Mouse (Mus musculus): ENCODE results near the gene Nrxn2.

The Nrxn2 gene

DNA sequence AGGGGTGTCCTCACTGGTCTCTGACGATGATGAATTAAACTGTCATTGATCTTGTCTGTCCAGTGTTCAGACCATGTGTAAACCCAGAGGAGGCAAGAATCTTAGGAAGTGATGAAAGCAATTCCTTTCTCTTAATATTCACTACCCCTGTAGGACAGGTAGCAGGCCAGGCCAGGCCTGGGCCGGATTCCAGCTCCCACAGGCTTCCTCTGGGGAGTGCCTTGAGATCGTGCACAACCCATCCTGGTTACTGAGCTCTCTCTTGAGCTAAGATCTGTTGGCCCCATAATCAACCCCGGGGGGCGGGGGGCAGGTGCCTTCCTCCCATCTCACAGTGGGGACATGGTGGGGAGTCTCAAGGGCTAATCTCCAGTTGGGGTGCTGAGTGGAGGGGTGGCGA lies 146.6 kb downstream of the Nrxn2 start:
- in situ Hi-C loops (cut with MboI; ENCODE audit: low sequenced_read_pairs): no loop called here

DNA sequence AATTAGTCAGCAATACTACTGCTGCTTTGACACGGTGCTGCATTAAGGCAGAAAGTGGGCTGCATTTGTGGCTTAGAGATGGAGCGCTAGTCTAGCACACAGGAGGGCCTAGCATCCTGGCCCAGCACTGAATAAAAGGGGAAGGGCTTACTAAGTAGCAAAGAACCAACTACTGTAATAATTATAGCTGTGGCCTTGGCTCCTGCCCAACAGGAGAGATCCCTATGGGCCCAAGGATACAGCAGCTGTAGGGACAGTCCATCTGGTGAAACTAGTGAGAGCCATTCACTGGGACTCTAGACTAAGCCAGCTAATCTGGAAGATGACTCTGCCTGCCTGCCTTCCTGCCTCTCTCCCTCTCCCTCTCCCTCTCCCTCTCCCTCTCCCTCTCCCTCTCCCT lies 147.9 kb downstream of the Nrxn2 start:
- in situ Hi-C loops (cut with MboI; ENCODE audit: low sequenced_read_pairs): no loop called here

GRCm38 (mm10) chr19:6569021-6569420 lies 150.5 kb downstream of the Nrxn2 start:
- in situ Hi-C loops (cut with MboI; ENCODE audit: low sequenced_read_pairs): no loop called here

DNA sequence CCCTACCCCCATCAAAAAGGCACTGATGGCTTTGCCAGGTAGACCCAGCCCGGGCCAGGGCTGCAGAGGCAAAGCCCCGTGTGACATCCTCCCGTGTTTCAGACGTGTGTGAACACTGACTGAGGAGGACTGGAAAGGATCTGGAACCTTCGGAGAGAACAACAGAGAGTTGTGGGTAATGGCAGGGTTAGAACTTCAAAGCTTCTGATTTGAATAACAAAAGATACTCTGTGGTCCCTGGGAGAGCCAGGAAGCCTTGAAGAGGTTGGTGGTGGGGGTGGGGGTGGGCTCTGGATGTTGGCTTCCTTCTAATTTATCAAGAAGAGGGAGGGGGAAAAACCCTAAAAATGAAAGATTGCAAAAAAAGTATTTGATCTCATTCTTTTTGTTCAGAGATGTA lies 151.0 kb downstream of the Nrxn2 start:
- in situ Hi-C loops (cut with MboI; ENCODE audit: low sequenced_read_pairs): no loop called here

- in situ Hi-C loops (cut with MboI; ENCODE audit: low sequenced_read_pairs): no loop called here
Measured at GRCm38 (mm10) chr19:6571476-6571875, 152.9 kb downstream of the Nrxn2 start.

DNA sequence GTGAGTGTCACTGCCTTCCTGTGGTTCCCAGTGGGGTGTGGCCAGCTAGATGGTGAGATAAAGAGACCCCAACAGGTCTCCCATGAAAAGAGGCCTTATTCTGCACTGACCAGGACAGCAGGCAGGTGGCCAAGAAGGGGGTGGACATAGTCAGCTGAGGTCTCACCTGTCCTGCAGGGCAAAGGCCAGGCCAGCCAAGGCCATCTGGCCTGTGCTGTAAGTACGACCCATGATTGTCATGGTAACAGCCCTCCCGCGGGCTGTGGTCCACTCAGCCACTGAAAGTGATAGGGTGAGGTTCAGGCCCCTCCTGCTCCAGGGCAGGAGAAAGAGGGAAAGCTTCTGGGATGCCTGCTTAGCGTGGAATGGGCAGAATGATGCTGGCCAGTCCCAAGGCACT lies 153.5 kb downstream of the Nrxn2 start:
- in situ Hi-C loops (cut with MboI; ENCODE audit: low sequenced_read_pairs): no loop called here
